Mouse (Mus musculus) c-Kit-positive CD71-positive TER-119-positive erythroid progenitor cells, embryonic 14.5 days (primary cell): ENCODE measurements around the gene 4933427D14Rik.

Experiments
- DNase-seq: peaks from one replicate; pipeline ENCODE4 v3.0.0-alpha.2; 2013; ENCODE audit warnings: low spot score

The 4933427D14Rik gene

DNA sequence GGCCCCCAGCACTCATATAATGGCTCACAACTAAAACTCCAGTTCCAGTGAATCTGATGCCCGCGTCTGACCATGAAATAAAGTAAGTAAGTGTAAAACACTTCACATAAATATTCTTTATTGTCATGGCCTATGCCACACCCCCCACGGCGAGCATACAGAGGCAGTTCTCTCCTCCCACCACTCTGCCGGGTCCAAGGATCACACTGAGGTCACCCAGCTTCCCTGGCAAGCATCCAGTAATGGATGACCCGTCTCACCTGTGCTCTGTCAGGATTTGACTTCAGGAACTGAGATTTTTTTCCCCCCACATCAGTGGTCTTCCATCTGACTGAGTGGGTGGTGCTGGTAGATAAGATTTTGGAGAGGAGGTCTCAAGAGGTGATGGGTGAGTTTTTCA is 67.1 kb downstream of the 4933427D14Rik start:
- no peak for DNase-seq

DNA sequence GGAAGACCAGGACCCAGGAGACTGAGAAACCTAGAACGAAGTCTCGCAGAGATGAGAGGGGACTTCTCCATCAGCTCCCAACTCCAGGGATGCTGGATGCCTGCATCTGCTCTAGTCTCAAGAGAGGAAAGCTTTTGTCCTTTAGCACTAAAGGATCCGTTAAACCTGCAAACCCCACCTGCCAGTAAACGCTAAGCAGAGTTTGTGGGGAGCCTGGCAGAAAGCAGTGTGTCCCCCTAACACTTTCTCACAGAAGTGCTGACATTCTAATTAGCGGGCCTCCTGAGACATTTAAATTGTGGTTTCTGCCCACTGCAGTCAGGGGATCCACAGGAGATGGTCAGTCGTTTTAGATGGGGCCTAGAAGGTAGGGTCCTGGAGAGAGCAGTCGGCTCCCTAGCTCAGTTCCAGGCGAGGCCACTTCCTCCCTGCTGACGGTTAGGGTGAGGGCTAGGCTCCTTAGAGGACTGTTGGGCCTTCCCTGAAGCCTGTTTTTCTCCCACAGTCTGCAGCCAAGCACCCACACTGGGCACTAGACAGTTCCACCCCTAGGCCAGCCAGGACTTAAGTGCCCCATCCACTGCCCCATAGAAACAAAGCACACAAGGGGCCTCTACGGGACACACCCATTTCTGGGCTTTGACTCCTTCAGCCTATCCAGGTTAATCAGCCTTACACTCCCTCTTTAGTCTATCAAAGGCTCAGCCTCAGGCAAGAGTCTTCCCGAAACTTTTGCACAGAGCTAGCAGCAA is 70.9 kb downstream of the 4933427D14Rik start:
- DNase-seq, result no peak

DNA sequence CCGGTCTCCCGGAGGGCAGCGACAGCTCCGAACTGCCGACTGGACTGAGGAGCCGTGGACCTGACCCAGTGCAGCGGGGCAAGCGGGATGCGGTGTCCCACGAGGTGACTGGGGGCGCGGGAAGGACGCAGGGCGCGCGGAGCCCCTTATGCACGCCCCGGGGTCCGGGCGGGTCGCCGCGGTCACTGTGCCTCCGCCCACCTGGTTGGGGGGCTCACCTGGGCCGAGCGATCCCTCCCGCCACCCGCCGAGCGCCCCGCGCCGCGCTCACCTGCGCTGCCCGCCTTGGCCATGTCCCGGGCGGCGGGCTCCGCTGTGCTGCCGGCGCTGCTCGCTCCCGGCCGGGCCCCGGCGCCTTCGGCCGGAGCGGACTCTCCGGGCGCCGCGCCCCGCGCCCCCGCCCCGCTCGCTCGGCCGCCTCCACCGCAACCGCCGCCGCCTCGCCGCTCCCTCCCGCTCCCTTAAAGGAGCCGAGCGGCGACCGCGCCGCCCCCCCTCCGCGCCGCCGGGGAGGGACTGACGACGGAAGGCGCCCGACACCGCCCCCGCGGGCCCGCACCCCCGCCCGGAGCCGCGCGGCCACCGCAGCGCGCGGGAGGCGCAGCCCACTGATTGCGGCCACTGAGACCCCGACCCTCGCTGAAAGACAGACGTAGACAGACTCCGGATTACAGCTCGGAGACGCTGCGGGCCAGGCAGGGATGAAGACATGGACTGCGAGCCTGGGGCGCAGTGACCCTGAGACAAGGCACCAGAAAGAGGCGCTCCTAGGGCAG is 71.7 kb downstream of the 4933427D14Rik start, which contains the start of gene Pitpnm3:
Gene Pitpnm3 (minus strand): TSS at position 396 of the 776 bp plus-strand sequence.
- DNase-seq, result no peak

DNA sequence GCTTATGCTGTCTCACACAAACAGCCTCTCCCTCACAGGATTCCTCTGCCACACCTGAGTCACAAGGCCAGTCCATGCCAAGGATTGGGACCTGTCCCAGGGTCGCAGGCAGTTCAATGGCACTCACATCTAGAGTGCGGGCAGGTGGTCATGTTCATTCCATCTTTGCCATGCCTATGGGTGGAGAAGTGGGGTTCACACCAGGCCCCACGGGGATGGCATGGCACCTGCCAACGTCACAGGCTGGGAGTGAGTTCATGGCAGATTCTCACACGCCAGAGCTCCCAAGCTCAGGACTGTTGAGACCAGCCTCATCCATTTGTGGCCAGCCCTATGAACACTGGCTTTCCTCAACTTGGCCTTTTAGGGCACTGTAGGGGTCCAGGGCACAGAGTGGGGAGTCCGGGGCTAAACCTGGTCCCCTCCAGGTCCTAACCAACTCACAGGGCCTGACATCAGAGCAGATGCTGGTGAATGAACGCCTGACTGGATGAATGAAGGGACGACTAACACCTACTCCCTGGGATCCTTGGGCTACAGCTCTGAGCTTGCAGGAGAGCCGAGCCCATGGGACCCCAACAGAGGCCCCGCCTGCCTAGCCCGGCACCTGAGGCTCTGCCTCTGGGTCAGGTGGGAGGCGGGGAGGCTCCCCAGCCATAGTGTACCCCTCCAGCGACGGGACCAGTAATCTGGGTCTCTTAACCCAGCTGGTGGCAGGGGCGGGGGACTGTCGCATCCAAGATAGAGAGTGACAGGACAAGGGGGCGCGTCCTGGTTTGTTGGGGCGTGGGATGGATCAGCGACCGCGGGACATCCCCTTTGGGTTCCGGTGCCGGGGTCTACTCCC is 72.5 kb downstream of the 4933427D14Rik start:
- DNase-seq, result no peak

DNA sequence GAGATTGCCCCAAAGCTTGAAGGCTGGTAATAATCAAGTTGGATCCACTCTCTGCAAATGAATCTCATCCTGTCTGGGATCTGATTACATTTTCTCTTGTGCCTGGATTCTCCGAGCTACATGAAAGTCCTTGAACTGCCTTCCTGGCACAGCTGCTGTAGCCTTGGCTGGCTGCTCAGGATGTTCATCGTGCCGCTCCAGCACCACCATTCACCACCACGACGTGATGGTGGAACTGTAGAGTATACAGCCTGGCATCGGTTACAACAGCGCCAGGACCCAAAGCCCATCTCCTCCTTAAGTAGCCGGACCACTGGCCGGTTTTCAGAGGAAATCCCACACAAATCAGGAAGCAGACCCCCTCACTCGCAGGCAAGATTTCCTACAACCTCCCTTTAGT is 74.2 kb downstream of the 4933427D14Rik start:
- DNase-seq, result no peak

DNA sequence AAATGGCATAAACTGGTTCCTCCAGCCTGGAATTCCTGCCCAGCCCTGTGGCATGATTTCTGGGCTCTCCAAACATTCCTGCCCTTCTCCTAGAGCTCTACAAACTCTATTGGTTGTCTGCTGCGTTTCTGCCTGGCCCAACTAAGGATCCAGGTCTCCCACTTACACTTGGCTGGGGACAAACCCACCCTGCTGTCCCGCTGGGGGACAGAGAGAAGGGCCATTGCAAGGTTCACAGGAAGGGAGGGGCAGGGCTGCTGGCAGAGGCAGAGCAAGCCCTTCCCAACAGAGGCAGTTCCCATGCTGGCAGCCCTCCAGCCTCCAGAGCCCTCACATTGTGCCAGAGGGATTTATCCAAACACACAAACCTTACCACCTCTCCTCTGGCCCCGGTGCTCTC is 75.0 kb downstream of the 4933427D14Rik start:
- no peak for DNase-seq

DNA sequence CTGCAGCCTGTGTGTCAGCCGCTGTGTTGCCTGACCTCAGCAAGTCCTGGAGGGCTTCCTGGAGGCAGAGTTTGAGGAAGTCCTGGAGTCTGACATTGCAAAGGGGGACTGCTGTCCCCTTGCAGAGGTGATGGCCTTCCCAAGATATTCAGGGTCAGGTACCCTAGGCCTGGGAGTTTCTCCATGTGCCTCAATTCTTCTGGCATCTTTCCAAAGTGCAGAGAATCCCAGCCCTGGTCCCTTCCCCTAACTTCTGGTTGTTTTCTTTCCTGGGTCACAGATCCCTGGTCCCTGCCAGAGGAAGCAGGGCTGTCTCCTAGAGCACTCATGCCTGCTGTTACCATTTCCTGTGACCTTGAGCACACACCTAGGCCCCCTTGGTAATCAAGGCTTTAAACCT is 75.6 kb downstream of the 4933427D14Rik start:
- DNase-seq, result no peak

DNA sequence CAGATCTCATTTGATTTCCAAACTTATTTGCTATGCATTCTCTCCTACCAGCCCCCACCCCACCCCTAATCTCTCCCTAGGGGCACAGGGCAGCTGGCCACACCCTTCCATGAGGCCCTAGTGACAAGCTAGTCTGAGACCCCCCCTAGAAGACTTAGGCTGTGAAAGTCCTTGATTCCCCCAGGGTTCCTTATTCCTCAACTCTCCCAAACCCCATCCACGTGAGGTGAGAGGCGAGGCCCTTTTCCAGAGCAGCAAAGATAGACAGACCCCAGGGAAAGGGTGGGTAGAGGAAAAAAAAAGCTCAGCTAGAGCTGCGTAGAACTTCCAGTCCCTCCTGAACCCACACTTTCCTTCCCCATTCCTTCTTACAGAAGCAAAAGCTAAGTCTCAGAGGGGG is 76.4 kb downstream of the 4933427D14Rik start:
- DNase-seq, result no peak

DNA sequence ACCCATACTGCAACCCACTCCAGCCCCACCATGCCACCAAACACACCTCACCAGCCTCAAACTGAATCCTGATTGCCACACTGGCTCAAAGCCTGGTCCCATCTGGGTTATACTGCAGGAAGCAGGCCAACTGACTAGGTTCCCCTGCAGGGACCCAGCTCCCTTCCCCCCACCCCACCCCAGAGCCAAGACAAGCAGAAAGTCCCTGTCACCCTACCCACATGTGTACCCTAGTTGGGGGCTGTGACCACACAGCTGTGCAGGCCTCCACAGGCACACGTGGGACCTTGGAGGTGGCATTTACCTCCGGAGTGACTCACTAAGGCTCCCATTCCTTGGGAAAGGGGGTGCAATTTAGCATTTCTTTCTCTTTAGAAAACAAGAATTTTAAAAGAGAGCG is 76.8 kb downstream of the 4933427D14Rik start:
- DNase-seq, result no peak

DNA sequence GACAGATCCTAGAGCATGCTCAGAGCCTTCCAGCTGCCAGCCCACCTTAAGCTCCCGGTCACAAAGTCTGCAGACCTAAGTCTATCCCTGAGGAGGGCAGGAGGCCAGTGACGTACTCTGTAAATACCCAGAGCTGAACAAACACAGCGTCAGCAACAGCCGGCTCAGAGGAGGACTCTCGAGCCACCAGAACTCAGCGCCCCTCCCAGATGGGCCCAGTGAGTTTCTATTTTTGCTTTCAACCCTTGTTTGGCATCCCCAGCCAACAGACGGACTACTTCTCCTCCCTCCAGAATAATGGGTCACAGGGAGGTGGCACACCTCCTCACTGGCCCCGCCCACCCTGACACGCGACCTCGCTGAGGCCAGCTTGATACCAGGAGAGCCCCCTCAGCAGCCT is 77.2 kb downstream of the 4933427D14Rik start:
- DNase-seq, result no peak

DNA sequence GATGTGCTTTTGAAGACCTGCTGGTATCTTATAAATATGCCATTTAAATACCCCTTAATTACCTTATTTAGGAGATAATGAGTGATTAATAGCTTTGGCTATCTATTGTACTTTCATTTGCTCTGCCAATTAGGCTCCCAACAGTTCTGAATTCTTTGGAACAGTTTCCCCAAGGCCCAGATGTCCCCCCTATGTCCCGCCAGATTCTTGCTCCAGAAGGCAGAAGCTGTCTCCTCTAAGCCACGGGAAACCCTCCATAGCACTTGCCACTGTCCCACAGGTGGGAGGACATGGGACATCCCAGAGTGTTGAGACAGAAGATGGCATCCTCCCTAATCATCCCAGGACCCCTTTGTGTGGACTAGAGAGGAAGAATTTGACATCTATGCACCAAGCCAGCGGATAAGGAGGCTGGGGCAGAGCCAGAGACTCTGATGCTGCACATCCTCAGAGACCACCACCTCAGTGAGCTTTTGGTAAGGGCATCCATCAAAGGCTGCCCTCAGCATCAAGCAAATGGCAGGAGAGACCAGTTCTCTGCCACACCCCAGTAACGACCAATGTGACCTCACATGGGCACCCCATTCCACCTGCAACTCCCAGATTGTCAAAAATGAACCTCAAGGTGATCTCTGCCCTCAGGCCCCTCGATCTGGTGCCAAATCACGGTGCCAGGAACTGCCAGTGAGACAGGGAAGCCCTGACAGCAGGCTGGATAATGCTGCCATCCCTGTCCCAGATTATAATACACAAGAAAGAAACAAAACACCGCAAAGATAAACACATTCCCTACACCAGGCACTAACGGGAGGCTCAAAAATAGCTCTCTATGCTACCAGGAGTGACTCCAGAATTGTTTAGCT is 78.0 kb downstream of the 4933427D14Rik start:
- no peak for DNase-seq

DNA sequence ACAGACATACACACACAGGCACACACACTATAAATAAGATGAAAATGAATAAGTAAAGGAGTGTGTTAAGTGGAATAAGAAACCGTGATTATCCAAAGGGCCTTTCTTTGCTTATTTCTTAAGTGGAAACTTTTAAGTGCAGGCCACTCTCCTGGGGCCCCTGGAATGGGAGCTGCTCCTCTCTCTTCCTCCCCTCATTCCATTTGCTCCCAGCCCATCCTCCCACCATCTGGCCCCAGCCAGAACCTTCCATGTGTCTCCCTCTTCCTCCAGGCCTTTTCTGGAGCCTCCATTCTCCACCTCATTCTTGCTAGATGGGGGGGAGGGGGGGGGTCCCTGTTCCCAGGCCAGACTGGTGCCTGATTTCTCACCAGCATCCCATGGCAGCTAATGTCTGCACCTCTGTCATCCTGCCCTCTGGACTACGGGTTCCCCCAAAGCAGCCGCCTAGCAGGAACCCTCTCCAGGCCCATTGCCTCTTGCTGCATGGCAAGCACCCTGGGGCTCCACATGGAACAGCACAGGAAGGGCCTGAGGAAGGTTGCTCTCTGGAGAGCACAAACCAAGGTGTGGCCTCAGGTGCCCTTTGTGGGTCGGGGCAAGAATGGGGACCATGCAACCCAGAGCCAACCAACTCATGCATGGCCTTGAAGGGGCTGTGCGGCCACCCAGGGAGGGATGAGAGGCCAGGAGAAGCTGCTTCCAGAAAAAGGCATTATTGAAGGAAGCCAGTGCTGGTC is 79.6 kb downstream of the 4933427D14Rik start:
- no peak for DNase-seq

DNA sequence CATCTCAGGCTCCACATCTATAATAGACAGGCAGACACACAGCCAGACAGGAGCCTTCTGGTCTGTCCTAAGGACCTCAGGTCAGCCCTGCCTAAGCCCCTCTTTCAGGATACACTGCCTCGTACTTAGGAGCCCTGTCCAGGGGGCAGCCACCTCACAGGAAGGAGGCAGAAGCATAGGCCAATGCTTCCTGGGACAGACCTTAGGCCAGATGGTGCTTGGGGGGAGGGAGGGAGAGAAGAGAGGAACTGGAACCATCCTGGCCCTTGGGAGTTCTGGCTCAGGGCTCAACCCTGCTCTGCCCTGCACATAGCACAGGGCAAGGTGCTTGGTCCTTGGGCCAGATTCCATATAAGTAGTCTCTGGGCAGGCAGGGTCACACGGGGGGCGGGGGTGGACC is 81.5 kb downstream of the 4933427D14Rik start:
- DNase-seq, result no peak

DNA sequence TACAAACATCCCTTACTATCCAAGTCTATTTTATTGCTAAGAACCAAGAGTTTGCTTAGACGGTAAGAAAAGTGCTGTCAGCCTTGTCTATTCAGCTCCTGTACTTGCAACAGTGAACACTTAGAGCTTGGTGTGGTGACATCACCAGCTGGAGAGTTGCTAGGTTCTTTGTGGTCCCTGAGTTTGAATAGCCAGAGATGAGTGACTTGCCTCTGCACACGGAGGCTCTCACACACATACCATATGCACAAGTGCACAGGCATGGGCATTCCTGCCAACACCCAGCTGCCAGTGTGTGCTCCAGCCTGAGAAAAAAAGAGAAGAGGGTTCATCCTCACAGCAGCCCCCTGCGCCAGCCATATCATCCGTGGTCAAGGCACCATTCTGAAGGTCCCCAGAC is 83.7 kb downstream of the 4933427D14Rik start:
- no peak for DNase-seq

DNA sequence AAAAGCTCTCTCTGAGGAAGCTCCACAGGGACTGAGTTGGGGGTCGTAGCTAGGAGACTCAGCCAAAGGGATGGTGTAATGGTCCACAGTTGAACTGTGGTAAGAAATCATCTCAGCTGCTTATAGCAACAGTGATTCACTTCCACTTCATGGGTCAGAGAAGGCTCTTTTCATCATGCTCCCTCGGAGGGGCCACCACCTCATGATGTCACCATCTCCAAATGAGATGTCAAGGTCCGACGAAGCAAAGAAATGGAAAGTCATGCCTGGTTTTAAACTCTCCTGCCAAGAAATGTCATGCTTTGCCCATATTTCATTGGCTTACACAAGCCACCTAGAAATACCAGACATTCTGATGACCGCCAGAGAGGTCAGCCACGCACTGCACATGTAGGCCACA is 86.9 kb downstream of the 4933427D14Rik start:
- no peak for DNase-seq

DNA sequence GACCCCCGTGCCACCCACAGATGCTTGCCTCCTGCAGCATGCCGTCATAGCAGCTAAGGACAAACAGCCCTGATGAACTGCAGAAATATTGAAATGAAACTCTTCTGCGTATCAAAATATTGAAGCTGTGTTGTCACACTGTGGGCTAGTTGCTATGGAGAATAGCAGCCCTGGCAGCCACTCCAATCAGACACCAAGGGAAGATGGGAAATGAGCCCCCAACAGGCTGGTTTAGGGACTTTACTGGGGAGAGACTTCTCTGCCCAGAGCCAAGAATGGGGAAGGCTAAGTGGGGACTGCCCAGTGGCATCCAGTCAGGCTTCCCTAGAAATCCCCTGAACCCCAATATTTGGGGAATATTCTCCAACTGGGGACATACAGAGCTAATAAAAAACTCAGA is 88.6 kb downstream of the 4933427D14Rik start:
- no peak for DNase-seq

DNA sequence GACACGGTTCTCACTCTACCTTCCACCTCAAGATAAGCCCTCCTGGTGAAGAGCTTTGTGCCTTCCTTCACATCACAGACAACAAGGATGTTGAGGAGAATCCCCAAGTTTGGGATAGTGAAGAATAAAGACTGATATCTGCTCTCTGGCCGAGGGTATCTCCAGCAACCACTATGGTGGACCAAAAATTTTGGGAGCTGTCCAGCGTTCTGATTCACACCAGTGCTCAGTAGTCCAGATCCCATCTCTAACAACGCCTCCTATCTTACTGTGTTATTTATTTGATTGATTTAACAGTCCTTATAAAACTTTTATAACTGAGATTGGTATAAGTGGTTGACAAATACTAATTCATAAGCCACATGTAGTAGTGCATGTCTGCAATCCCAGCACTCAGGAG is 94.0 kb downstream of the 4933427D14Rik start:
- no peak for DNase-seq

DNA sequence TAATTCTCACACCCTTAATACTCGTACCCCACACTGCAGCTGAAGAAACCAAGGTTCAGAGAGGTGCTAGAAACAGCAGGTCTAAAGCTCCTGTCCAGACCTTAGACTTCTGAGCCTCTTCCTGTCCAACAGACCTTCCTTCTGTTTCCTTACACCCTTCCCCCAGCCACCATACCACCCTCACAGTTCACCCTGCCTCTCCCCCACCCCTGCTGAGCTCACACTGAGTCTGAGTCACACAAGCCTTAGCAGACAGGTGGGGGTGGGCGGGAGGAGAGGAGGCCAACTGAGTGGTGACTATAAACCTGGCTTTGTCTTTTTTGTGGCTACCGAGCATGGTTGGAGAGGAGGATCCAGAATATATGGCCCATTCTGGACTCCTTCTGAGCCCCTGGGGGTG is 96.5 kb downstream of the 4933427D14Rik start:
- DNase-seq, result no peak

DNA sequence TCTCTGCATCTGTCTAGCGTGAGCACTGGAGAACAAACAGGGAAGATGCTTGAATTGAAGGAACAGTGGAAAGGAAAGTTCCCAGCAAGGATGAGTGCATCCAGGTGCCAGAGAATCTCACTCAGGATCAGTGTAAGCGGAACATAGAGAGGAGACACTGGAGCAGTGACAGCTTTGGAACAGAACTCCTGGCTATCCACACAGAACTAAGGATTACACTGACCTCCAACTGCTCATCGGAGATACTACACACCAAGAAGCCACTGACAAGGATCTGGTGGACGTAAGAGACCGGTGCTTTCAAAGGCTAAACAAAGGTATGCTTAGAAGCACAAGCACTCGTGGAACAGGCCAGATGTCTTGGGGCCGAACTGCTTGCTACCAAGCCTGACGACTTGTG is 103.0 kb downstream of the 4933427D14Rik start:
- no peak for DNase-seq
